Mouse (Mus musculus): ENCODE measurements at regions not wholly inside any gene's neighbourhood (a gene's known extent, or its start where the extent isn't known, plus 50 kb on each side); places are given as distances from the start of the nearest gene placed in this dataset.
A peak's percentile ranks its signal among the peaks of the same experiment; 100 is the strongest.

GRCm38 (mm10) chr5:77809844-77810243, 402.0 kb upstream of the Igfbp7 start:
- DNase-seq (ENCODE audit: low spot score), result no peak

- DNase-seq (ENCODE audit: low spot score), result peak; percentile 90
Measured at GRCm38 (mm10) chr5:77807726-77808125, 399.9 kb upstream of the Igfbp7 start.

- DNase-seq (ENCODE audit: low spot score), result no peak
Measured at GRCm38 (mm10) chr5:77806334-77807157, 398.7 kb upstream of the Igfbp7 start.

- no peak for DNase-seq (ENCODE audit: low spot score)
Measured at GRCm38 (mm10) chr5:77805796-77806195, 398.0 kb upstream of the Igfbp7 start.

GRCm38 (mm10) chr5:77805303-77805702, 397.5 kb upstream of the Igfbp7 start:
- no peak for DNase-seq (ENCODE audit: low spot score)

GRCm38 (mm10) chr5:77804113-77804512, 396.3 kb upstream of the Igfbp7 start:
- peak; percentile 37 for DNase-seq (ENCODE audit: low spot score)

- peak; percentile 84 for DNase-seq (ENCODE audit: low spot score)
Measured at GRCm38 (mm10) chr5:77803562-77803961, 395.7 kb upstream of the Igfbp7 start.

- DNase-seq (ENCODE audit: low spot score), result no peak
Measured at GRCm38 (mm10) chr5:77796960-77797359, 389.1 kb upstream of the Igfbp7 start.

GRCm38 (mm10) chr5:77795766-77796165, 387.9 kb upstream of the Igfbp7 start:
- no peak for DNase-seq (ENCODE audit: low spot score)

GRCm38 (mm10) chr5:77783953-77784352, 376.1 kb upstream of the Igfbp7 start:
- DNase-seq (ENCODE audit: low spot score), result no peak

- no peak for DNase-seq (ENCODE audit: low spot score)
Measured at GRCm38 (mm10) chr5:77762426-77763042, 354.7 kb upstream of the Igfbp7 start.

GRCm38 (mm10) chr5:77762013-77762412, 354.2 kb upstream of the Igfbp7 start:
- DNase-seq (ENCODE audit: low spot score), result no peak

GRCm38 (mm10) chr5:77748933-77749332, 341.1 kb upstream of the Igfbp7 start:
- no peak for DNase-seq (ENCODE audit: low spot score)

- no peak for DNase-seq (ENCODE audit: low spot score)
Measured at GRCm38 (mm10) chr5:77746604-77747003, 338.8 kb upstream of the Igfbp7 start.

GRCm38 (mm10) chr5:77743467-77743866, 335.6 kb upstream of the Igfbp7 start:
- no peak for DNase-seq (ENCODE audit: low spot score)

- DNase-seq (ENCODE audit: low spot score), result peak; percentile 52
Measured at GRCm38 (mm10) chr5:77730286-77730685, 322.4 kb upstream of the Igfbp7 start.

- peak; percentile 12 for DNase-seq (ENCODE audit: low spot score)
Measured at GRCm38 (mm10) chr5:77681592-77681991, 273.8 kb upstream of the Igfbp7 start.

- no peak for DNase-seq (ENCODE audit: low spot score)
Measured at GRCm38 (mm10) chr5:77672073-77672924, 264.5 kb upstream of the Igfbp7 start.

- no peak for DNase-seq (ENCODE audit: low spot score)
Measured at GRCm38 (mm10) chr5:77663096-77663495, 255.3 kb upstream of the Igfbp7 start.

GRCm38 (mm10) chr5:77659016-77659415, 251.2 kb upstream of the Igfbp7 start:
- DNase-seq (ENCODE audit: low spot score), result no peak

- DNase-seq (ENCODE audit: low spot score), result no peak
Measured at GRCm38 (mm10) chr5:77644651-77645050, 236.8 kb upstream of the Igfbp7 start.

GRCm38 (mm10) chr5:77620402-77620801, 212.6 kb upstream of the Igfbp7 start:
- peak; percentile 31 for DNase-seq (ENCODE audit: low spot score)

GRCm38 (mm10) chr5:77610496-77610895, 202.7 kb upstream of the Igfbp7 start:
- DNase-seq (ENCODE audit: low spot score), result no peak
